Mouse (Mus musculus): Measurements from ENCODE around the gene Slc13a3.

Gene Slc13a3

DNA sequence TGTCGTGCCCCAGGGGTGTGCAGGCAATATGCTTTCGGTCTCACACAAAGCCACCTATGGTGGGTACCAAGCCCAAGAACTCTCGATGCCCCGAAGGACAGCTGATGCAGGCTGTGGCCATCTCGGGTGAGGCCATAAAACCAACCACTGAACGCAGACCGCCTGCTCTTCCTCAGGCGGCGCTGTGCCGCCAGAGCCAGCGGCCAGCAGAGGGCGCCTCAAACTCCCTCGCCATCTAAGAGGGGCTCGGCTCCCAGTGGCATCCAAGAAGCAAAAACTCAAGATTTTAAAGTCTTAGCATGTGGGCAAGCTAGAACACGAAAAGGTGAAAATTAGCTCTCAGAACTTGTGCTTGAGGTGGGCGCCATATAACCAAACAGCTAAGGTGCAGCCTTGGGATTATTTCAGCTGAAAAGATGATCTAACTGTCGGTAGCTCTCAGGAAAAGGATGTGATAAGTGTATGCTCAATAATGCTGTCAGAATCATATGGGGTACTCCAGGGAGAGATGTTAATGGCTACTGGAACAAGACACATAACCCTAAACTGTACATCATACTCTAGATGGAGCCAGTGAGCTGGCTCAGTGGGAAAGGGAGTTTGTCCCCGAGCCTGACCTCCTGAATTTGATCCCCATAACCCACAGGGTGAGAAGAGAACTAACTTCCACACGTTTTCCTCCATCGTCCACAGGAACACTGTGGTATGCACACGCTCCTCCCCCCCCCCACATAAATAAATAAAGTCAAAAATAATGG lies 108.5 kb downstream of the Slc13a3 start:
- DNase-seq (ENCODE audit: low spot score) = no peak

DNA sequence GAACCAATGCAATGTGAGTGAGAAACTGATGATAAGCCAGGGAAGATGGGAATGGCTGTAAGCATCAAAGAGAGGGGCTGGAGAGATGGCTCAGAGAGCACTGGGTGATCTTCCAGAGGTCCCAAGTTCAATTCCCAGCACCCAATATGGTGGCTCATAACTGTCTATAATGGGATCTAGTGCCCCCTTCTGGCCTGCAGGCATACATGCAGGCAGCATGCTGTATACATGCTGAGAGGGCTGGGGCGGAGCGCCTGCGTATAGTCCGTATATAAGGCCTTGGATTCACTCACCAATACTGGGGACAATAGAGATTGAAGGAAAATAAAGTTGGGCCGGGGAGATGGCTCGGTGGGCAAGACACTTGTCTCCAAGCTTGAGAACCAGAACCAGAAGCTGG lies 109.7 kb downstream of the Slc13a3 start:
- no peak for DNase-seq (ENCODE audit: low spot score)

DNA sequence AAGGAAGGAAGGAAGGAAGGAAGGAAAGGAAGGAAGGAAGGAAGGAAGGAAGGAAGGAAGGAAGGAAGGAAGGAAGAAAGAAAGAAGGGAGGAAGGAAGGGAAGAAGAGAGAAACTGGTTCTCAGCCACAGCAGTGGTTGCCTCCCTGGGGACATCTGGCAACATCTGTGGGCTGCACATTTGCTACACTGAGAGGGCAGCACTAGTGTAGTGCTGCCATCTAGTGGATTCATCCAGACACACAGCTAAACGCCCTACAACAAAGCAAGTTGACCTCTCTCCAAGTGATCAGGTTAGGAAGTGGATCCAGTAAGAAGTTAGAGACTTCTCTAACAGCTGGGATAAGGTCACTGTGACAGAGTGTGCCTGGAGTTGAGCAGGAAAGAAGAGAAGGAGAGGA lies 112.2 kb downstream of the Slc13a3 start:
- no peak for DNase-seq (ENCODE audit: low spot score)
